In the genomic region with DNA sequence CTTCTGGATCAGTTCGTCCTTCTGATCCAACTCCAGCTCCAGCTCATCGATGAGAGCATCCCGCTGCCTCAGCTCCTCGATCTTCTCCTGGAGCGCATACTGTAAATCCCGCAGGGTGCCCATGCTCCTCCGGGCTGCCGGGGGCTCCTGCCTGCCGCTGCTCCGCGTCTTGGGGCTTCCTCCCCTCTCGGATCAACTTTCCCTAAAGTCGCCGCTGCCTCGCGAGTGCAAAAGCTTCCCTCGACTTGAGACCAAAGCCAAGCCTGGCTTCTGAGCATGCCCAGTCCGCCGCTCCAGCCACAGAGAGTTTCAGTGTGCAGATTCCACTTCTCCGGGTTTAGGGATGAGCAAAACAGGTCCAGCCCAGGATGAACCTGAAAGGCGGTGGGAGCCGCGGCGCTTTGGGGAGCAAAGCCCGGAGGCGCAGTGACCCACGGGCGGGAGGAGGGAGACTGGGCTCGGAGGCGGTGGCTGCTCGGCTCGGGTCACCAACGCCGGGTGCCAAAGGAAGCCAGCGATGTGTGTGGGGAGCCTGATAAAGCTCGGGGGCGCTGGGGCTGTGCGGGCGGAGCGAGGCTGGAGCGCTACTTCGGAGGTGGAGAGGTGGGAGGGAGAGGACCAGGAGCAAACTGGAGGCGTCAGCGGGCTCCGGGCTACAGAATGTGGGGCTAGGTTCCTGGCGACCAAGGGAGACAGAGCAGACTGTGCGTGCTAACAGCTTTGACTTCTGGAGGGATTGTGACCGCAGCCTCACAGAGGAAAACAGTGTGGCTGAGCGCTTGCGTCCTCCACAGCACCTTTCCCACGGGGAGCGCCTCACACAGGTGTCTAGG, we compare ENCODE assay signal across 8 mouse cellular contexts.
A peak's percentile ranks its signal among the peaks of the same experiment; 100 is the strongest.
DNase-seq lines count a peak whose midpoint lies in the region; ATAC-seq and TF ChIP-seq lines count a peak whose summit lies in the region.

No protein-coding gene starts in this region.

- peak; percentile 87 to 95 for ATAC-seq in hematopoietic stem cell, adult 5-6 weeks (replicated peaks in 1 of 2; ENCODE audit: insufficient read depth in 1 of 2, low FRiP score in 2 of 2, low TSS enrichment in 1 of 2, low read depth in 1 of 2, poor library complexity in 2 of 2, severe bottlenecking in 2 of 2)
- ATAC-seq in lung, embryonic 14.5 days (ENCODE audit: insufficient read depth), result peak; percentile 76

- no peak for TF ChIP-seq CTCF in C2C12 (IDR thresholded peaks at IDR 0.05; ENCODE audit: control insufficient read depth, insufficient read depth, insufficient read length)
- TF ChIP-seq CTCF in brain, embryonic 14.5 days (IDR thresholded peaks at IDR 0.05; ENCODE audit: borderline replicate concordance, extremely low read depth, insufficient read depth, insufficient read length), result no peak
- TF ChIP-seq CTCF in lung, embryonic 14.5 days (IDR thresholded peaks at IDR 0.05; ENCODE audit: low read depth), result no peak

- H3K4me2 ChIP-seq in lung, embryonic 14.5 days, result peak overlapping the region; percentile 97

- no peaks in the 10 kb centered on the region for H3K9me3 ChIP-seq in lung, embryonic 14.5 days (ENCODE audit: low read depth, low read length)

- H3K9ac ChIP-seq in lung, embryonic 14.5 days, result peak overlapping the region; percentile 58

- peak overlapping the region; percentile 59 for H3ac ChIP-seq in C2C12 (ENCODE audit: control insufficient read depth, insufficient read length, low read depth)

- WGBS in lung, embryonic 14.5 days, result under 1% methylated on average over 50 of the region's 52 CpGs

- H3K4me1 ChIP-seq in lung, embryonic 14.5 days (ENCODE audit: insufficient read depth), result peaks cover 6% of the 10 kb centered on the region; the same call in 1 of the 2 replicates

- TF ChIP-seq POLR2A in brain, embryonic 14.5 days (IDR thresholded peaks at IDR 0.05; ENCODE audit: borderline replicate concordance, extremely low read depth, insufficient read depth, insufficient read length, poor library complexity, severe bottlenecking), result no peak

- DNase-seq in brain, embryonic 14.5 days (ENCODE audit: low read depth), result peak; percentile 83
- peak; percentile 57 for DNase-seq in forelimb bud, embryonic 11.5 days (ENCODE audit: low read depth, low spot score)
- DNase-seq in layer of hippocampus, adult 9-11 months, result peak; percentile 38
- DNase-seq in lung, embryonic 14.5 days, result peak; percentile 82
- peak; percentile 4 for DNase-seq in ovary, adult 18-20 months (ENCODE audit: low spot score)
- DNase-seq in natural killer cell, adult 2 months (ENCODE audit: low spot score in 2 of 2), result no peak

- H3K27ac ChIP-seq in lung, embryonic 14.5 days (ENCODE audit: low read depth), result peak overlapping the region; percentile 21; the same call in 1 of the 2 replicates

- H3K36me3 ChIP-seq in C2C12 (ENCODE audit: control insufficient read depth, insufficient read depth), result no peaks in the 10 kb centered on the region
- H3K36me3 ChIP-seq in lung, embryonic 14.5 days (ENCODE audit: insufficient read depth), result no peaks in the 10 kb centered on the region

- H3K79me2 ChIP-seq in C2C12 (ENCODE audit: control insufficient read depth, insufficient read depth), result no peaks in the 10 kb centered on the region

- H3K79me3 ChIP-seq in C2C12 (ENCODE audit: low read depth), result no peaks in the 10 kb centered on the region

- H3K27me3 ChIP-seq in C2C12 (ENCODE audit: control insufficient read depth, insufficient read depth, insufficient read length), result no peaks in the 10 kb centered on the region
- no peaks in the 10 kb centered on the region; the same call in 1 of the 2 replicates for H3K27me3 ChIP-seq in lung, embryonic 14.5 days (ENCODE audit: insufficient read depth, low read length)

- no peak overlapping the region for H3K4me3 ChIP-seq in C2C12 (ENCODE audit: insufficient read depth, poor library complexity, severe bottlenecking)
- H3K4me3 ChIP-seq in lung, embryonic 14.5 days (ENCODE audit: low read depth, low read length), result peak overlapping the region; percentile 51

TF ChIP-seq in C2C12, 6 proteins besides CTCF, POLR2A, EP300 and RAD21:
- TF ChIP-seq MYOD1 (IDR thresholded peaks at IDR 0.05; ENCODE audit: control insufficient read depth, insufficient read length, low read depth) (no peak), USF1 (IDR thresholded peaks at IDR 0.05; ENCODE audit: low read depth) (no peak), MYOG (IDR thresholded peaks at IDR 0.05; ENCODE audit: control insufficient read depth, extremely low read depth, insufficient read length) (no peak), CEBPB (IDR thresholded peaks at IDR 0.05; ENCODE audit: low read depth) (no peak), FOSL1 (IDR thresholded peaks at IDR 0.05; ENCODE audit: insufficient read depth, low read length, poor library complexity, severe bottlenecking) (no peak), MAX (IDR thresholded peaks at IDR 0.05) (no peak)

Comparison
In these comparisons a context has a peak if more than half of its experiments do, and no peak if none do; other contexts are left out.
1. DNase-seq: peak in brain, embryonic 14.5 days (single experiment), forelimb bud, embryonic 11.5 days (single experiment), layer of hippocampus, adult 9-11 months (single experiment), lung, embryonic 14.5 days (single experiment) and ovary, adult 18-20 months (single experiment); none in natural killer cell, adult 2 months (0 of 2).